Mouse (Mus musculus) embryonic stem cell, embryonic (primary cell): ENCODE results near the gene Wdr19.

Source experiments
- CTCF ChIA-PET, 4 experiments: fragments of 300-600 bp in 2 of 4; fragments of 350-600 bp in 2 of 4; sonication (Branson Sonifier 250); formaldehyde crosslinking; loops; one replicate each; lab custom pipeline; 2022; ENCODE audit warnings: inconsistent platforms in 2 of 4; lab: Charles Lee
- POLR2A ChIA-PET, 4 experiments: fragments of 300-600 bp in 2 of 4; fragments of 350-600 bp in 2 of 4; sonication (Branson Sonifier 250); formaldehyde crosslinking; loops; one replicate each; lab custom pipeline; 2022; ENCODE audit warnings: antibody characterized with exemption in 4 of 4, inconsistent platforms in 1 of 4; lab: Charles Lee

Wdr19 gene

DNA sequence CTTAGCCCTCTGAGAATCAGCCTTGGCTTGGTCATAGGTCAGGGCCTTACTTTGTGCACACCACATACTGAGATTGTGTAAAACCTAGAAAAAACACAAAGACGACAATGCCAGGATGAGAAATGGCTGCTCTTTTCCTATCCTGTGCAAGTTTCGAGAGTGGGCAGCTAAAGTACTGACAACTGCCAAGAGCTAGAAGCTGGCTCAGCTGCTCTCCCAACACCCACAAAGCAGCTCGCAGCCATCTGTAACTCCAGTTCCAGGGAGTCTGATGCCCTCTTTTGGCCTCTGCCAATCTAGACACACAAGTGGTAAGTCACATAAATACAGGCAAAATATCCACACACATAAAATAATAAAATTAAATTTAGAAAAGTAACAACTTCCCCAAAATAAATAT, 74.5 kb downstream of the Wdr19 start:
- POLR2A ChIA-PET = no interaction called here
- CTCF ChIA-PET = interaction anchor here in 2 of 4 experiments (1.0 to 1.5 kb wide), 2 partner anchors 10 kb away, joined by 3 read pairs; no protein-coding TSS in a partner anchor

DNA sequence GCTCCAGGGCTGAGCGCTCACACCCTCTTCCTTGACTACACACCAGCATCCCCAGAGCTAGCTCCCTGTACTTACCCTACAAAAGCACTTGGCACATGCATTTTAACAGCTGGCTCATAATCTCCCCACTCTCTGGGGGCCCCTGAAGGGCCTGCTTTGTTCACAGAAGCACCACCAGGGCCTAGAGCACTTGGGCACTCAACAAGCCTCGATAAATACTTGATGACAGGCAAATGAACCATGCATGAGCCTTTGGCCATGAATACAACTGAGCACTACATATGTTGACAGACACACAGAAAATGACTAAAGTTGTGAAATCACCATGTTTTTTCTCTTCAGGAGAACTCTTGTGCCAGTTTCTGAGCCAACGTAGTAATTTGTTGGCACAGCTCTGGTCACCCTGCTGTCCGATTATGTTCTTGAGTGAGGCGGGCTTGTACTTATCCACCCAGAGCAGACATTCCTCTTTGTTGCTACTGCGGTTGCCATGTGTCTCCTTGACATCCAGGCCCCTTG, 79.7 kb downstream of the Wdr19 start:
- ChIA-PET CTCF (interaction anchor here in 2 of 4 experiments (0.6 to 1.2 kb wide), 2 partner anchors 10 to 122 kb away, joined by 3 to 4 read pairs; no protein-coding TSS in a partner anchor), POLR2A (interaction anchor here in 1 of 4 experiments (0.6 to 2.6 kb wide), 5 partner anchors 10 to 912 kb away, joined by 3 to 11 read pairs (median 3); no protein-coding TSS in a partner anchor)

DNA sequence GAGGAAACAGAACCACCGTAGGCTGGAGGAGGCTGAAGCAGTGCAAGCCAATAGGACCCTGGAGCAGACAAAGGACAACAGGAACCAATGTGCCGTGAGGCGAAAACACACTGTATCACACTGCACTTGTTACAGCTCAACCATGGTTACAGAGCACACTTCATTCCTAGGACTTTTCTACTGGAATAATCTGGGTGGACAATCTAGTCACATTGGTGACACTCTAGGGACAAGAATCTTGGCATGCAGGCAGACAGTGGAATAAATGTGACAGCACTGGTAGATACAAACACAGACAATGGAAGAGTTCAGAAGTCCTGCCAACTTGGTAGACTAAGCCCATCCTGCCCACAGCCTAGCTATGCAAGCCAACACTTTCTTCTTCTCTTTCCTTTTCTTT, 81.7 kb downstream of the Wdr19 start:
- CTCF ChIA-PET = no interaction called here
- POLR2A ChIA-PET = interaction anchor here in 1 of 4 experiments (1.2 kb wide), 1 partner anchor 13 kb away, joined by 4 read pairs; no protein-coding TSS in a partner anchor

DNA sequence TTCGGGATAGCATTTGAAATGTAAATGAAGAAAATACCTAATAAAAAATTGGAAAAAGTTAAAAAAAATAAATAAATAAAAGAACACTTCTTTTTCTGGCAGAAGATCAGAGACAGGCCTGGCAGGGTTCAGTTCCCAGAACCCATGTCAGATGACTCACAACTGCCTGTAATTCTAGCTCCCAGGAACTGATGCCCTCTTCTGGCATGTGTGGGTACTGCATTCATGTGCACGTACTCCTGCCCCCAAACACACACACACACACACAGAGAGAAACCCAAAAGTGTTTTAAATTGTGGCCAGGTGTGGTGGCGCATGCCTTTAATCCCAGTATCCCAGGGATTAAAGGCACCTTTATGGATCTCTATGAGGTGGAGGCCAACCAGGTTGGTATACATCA, 84.7 kb downstream of the Wdr19 start:
- CTCF ChIA-PET = interaction anchor here (0.6 to 1.7 kb wide), 21 partner anchors 9 to 281 kb away, joined by 3 to 8 read pairs (median 3); partner anchors contain the start of gene Klhl5 (in 1 of the 4)
- POLR2A ChIA-PET = interaction anchor here in 2 of 4 experiments (0.6 to 1.7 kb wide), 10 partner anchors 9 to 297 kb away, joined by 3 to 11 read pairs (median 3); partner anchors contain the start of genes Lias (in 1 of the 2) and Rpl9 (in 1 of the 2)

DNA sequence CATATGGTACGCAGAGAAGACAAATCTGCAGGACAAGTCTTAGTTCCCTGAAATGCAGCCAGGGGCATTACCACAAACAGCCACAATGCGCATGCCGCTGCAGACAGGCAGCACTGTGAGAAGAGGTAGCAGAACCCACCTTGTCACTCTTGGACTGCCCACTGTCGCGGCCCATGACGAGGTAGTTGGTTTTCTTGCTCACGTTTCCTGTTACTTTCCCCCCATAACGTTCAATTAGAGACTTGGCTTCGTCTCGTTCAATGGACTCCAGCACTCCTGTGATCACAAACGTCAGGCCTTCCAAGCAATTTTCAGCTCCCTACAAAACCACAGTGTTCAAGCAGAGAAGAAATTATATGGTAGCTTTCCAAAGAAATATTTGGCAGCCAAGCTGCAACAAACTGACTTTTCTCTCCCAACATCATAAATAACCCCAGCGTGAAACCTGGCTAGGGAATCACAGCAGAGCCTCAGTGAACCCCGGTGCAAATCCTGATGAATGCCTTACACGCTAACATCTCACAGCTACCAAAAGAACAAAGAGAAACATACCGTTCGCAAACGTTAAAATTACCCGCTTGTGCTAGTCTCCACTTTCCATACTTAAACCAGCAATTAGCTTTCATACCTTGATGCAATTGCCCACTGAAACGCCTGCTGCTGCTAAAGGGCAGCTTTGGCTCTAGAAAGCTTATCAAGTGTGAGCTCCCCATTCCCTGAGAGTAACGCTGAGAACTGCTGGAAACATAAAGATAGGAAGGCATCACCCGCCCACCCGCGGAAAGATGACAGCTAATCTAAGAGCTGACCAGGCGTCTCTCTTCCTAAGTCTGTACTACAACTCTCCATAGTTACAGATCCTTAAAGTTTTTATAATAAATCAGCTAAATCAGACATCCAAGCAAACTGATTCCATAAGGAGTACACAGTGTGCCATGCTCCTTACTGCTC, 88.5 kb downstream of the Wdr19 start:
- CTCF ChIA-PET = interaction anchor here in 2 of 4 experiments (0.5 to 0.6 kb wide), 4 partner anchors 46 to 455 kb away, joined by 4 to 12 read pairs (median 7); no protein-coding TSS in a partner anchor
- POLR2A ChIA-PET = interaction anchor here in 3 of 4 experiments (0.7 to 2.7 kb wide), 10 partner anchors 11 to 240 kb away, joined by 3 to 23 read pairs (median 4); partner anchors contain the start of genes Lias (in 2 of the 3), Rpl9 (in 2 of the 3) and Rfc1 (in 1 of the 3)

DNA sequence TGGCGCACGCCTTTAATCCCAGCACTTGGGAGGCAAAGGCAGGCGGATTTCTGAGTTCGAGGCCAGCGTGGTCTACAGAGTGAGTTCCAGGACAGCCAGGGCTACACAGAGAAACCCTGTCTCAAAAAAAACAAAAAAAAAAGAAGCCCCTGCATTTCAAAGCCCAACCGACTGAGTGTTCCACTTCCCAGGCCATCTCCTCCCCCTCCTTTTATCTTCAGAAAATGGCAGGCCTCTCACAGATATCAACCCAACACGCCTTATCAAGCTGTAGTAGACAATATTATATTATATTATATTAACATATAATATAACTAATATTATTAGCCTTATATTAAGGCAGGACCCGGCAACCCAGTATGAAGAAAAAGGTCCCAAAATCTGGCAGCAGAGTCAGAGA, 89.5 kb downstream of the Wdr19 start:
- CTCF ChIA-PET = interaction anchor here in 2 of 4 experiments (0.5 to 0.6 kb wide), 5 partner anchors 47 to 455 kb away, joined by 4 to 12 read pairs (median 4); no protein-coding TSS in a partner anchor
- POLR2A ChIA-PET = interaction anchor here in 3 of 4 experiments (0.7 to 2.7 kb wide), 12 partner anchors 10 to 239 kb away, joined by 3 to 23 read pairs (median 4); partner anchors contain the start of genes Lias (in 1 of the 3), Rfc1 (in 1 of the 3) and Rpl9 (in 1 of the 3)

DNA sequence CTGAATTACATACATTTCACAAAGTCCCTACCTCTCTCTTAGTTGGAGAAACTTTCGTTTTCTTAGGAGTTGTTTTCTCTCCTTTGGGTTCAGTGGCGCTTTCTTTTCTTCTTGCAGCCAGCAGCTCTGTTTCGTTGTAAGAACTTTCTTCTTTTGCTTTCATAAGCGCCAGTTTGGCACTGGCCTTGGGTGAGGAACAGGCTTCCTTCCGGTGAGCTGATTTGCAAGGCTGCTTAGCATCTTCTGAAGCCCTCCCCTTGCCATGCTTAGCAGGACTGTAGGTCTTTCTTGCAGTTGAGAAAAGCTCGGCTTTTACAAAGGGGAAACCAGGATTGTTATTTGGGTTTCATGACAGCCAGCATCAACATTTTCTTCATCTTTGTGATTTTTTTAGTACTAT, 94.1 kb downstream of the Wdr19 start:
- ChIA-PET POLR2A (interaction anchor here in 1 of 4 experiments (1.0 to 1.5 kb wide), 5 partner anchors 10 to 42 kb away, joined by 3 to 7 read pairs (median 4); partner anchors contain the start of gene Rfc1), CTCF (interaction anchor here in 1 of 4 experiments (1.1 kb wide), 1 partner anchor 10 kb away, joined by 3 read pairs; no protein-coding TSS in a partner anchor)

DNA sequence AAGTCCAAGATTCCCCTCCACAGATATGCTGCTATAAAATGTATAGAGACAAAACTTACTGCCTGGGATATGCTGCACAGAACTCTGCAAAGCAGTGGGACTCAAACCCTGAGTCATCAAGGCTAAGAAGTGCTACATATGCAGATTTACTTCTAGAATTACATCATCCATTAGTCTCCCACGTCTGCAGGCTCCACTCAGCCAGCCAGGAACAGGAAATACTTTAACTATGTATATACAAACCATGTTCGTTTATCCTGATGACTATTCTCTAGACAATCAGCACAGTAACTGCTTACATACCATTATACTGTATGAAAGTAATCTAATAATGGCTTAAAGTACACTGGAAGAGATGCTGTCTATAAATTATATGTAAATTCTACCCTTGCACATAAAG, 94.8 kb downstream of the Wdr19 start:
- ChIA-PET POLR2A (interaction anchor here in 1 of 4 experiments (0.6 to 1.4 kb wide), 6 partner anchors 9 to 232 kb away, joined by 3 to 4 read pairs (median 3); partner anchors contain the start of gene Rfc1), CTCF (interaction anchor here in 2 of 4 experiments (0.6 to 0.7 kb wide), 2 partner anchors 10 to 294 kb away, joined by 3 read pairs; no protein-coding TSS in a partner anchor)

DNA sequence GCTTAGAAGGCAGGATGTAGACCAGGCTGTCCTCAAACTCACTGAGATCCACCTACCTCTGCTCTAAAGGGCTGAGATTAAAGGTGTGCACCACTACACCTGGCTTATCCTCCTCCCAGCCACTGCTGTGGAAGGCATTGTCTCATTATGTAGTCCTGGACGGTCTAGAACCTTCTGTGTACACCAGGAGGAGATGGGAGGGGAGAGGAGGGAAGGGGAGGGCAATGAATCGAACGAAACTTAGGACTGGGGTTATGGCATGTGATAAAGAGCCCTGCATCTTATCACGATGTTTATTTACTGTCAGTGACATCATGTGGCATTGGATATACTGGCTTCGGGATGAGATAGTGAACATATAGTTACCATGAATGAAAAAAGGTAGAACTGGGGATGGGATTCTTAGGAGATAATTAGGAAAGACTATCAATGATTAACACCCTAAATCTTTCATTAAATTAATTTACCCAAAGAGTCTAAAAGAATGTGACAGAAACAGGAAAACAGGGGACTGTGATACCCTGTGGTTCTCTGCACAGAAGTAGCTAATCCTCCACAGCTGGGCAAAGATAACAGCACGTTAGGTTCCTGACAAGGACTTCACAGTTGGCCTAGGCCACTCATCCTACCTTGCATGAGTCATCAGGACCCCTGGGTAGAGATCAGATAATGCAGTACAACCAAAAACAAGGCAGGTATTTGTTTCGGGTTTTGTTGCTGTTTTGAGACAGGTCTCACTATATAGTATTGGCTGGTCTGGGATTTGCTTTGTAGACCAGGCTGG, 98.9 kb downstream of the Wdr19 start:
- ChIA-PET POLR2A (interaction anchor here in 3 of 4 experiments (0.6 to 4.0 kb wide), 19 partner anchors 9 to 401 kb away, joined by 3 to 27 read pairs (median 8); partner anchors contain the start of genes Rfc1 (in 2 of the 3), Lias (in 1 of the 3), Rpl9 (in 1 of the 3) and Wdr19 (in 1 of the 3)), CTCF (interaction anchor here in 2 of 4 experiments (0.5 to 1.8 kb wide), 2 partner anchors 14 to 37 kb away, joined by 3 to 5 read pairs; no protein-coding TSS in a partner anchor)

DNA sequence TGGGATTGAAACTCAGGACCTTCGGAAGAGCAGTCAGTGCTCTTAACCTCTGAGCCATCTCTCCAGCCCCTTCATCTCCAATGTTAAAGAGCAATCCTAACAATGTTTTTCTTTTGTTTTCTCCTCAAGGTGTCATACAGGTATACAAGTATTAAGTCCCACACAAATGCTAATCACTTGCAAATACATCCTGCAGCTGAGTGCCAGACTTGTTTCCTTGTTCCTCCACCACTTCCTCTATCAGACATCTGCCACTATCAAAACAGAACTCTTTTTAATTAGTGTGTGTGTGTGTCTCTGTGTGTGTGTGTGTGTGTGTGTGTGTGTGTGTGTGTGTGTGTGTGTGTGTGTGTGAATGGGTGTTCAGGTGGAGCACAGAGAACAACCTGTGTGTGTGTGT, 100.1 kb downstream of the Wdr19 start:
- POLR2A ChIA-PET = interaction anchor here (0.6 to 4.0 kb wide), 41 partner anchors 9 to 1326 kb away, joined by 3 to 27 read pairs (median 5); partner anchors contain the start of genes Lias (in 2 of the 4), Rfc1 (in 2 of the 4), Rpl9 (in 2 of the 4) and Wdr19 (in 2 of the 4)
- CTCF ChIA-PET = interaction anchor here in 3 of 4 experiments (0.5 to 1.8 kb wide), 3 partner anchors 15 to 38 kb away, joined by 3 to 5 read pairs (median 3); no protein-coding TSS in a partner anchor

DNA sequence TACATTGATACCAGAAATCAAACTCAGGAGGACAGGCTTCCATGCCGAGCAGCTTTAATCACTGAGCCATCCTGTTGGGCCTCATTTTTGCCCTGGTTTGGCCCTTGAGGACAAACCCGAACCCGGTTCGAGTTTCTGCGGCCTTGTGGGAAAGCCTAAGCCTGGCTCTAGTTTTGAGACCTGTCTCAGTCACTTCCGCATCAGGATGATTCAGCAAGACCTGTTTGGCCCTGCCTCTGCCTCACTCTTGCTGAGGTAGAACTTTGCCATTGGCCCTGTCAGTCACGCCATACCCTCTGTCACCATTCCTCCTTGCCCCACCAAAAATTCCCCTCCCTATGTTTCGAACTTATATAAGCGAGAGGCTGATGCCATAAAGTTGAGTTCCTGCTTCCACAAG, 100.6 kb downstream of the Wdr19 start:
- CTCF ChIA-PET = interaction anchor here in 3 of 4 experiments (0.5 to 1.8 kb wide), 3 partner anchors 16 to 38 kb away, joined by 3 to 5 read pairs (median 3); no protein-coding TSS in a partner anchor

DNA sequence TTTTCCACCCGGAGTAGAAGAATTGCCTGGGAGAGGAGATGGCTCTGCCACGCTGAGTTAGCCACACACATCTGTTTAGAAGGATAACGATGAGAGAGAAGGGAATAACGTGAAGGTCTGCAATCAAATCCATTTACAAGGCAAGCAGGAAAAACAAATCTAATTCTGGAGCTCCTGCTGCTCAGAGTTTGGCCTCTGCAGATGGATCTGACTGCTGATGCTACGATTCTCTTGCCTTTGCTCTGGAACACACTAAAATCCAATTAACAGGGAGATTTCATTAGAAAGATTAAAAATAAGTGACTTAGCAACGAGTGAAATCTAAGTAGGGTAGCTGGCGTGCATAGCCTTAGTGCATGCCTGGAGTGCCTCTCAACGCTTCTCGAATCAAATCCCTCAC, 106.0 kb downstream of the Wdr19 start:
- CTCF ChIA-PET = no interaction called here

More for the DNA sequence above, 100.6 kb downstream of the Wdr19 start:
- POLR2A ChIA-PET = interaction anchor here in 3 of 4 experiments (0.6 to 4.0 kb wide), 36 partner anchors 9 to 236 kb away, joined by 3 to 27 read pairs (median 5); partner anchors contain the start of genes Lias (in 2 of the 3), Rfc1 (in 2 of the 3), Rpl9 (in 2 of the 3) and Ugdh (in 1 of the 3)

DNA sequence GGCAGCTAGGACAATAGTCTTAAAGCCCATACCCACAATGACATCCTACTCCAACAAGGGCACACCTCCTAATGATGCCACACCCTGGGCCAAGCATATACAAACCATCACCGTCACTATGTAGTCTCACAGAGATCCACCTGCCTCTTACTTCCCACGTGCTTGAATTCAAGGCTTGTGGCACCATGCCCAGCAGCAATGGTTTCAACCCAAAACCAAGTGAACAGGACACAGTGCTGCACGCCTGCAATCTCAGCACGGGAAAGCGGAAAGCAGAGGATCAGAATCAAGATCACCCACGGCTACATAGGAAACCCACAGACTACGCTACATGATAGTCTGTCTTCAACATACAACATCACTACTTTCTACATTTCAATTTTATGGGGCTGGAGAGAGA, 108.7 kb downstream of the Wdr19 start:
- CTCF ChIA-PET = no interaction called here

More for the DNA sequence above, 106.0 kb downstream of the Wdr19 start:
- POLR2A ChIA-PET = interaction anchor here in 2 of 4 experiments (1.3 to 2.4 kb wide), 2 partner anchors 86 kb away, joined by 3 to 6 read pairs; partner anchors contain the start of genes Lias (in 2 of the 2) and Rpl9 (in 2 of the 2)

DNA sequence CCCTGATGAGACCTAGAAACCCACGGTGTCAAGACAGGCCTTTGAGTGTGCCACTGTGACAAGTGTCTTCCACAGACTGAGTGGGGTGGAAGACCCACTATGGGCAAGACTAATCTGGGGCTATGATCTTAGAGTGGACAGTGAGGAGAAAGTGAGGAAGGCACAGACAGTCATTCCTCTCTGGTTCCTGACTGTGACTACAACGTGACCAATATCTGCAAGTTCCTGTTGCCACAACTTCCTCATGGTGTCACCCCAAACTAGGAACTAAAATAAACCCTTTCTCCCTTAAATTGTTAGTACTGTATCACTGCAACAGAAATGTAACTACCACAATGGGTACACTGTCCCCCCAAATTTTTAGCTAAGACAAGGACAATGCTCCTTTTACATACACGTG, 109.4 kb downstream of the Wdr19 start:
- ChIA-PET CTCF (no interaction called here), POLR2A (interaction anchor here in 1 of 4 experiments (0.9 to 5.2 kb wide), 2 partner anchors 9 to 20 kb away, joined by 3 to 26 read pairs; no protein-coding TSS in a partner anchor)

More for the DNA sequence above, 108.7 kb downstream of the Wdr19 start:
- POLR2A ChIA-PET = interaction anchor here in 1 of 4 experiments (1.2 to 5.2 kb wide), 2 partner anchors 8 to 22 kb away, joined by 3 to 26 read pairs; no protein-coding TSS in a partner anchor
